Mouse (Mus musculus) CD4-positive helper T cell, adult 2 months (primary cell): Measurements from ENCODE around the gene Aff1.
A peak's percentile ranks its signal among the peaks of the same experiment; 100 is the strongest.

Experiments used
- DNase-seq: peaks from one replicate; pipeline ENCODE4 v3.0.0-alpha.2; 2012; ENCODE audit warnings: low read depth, missing footprints, low spot score

Aff1 gene

DNA sequence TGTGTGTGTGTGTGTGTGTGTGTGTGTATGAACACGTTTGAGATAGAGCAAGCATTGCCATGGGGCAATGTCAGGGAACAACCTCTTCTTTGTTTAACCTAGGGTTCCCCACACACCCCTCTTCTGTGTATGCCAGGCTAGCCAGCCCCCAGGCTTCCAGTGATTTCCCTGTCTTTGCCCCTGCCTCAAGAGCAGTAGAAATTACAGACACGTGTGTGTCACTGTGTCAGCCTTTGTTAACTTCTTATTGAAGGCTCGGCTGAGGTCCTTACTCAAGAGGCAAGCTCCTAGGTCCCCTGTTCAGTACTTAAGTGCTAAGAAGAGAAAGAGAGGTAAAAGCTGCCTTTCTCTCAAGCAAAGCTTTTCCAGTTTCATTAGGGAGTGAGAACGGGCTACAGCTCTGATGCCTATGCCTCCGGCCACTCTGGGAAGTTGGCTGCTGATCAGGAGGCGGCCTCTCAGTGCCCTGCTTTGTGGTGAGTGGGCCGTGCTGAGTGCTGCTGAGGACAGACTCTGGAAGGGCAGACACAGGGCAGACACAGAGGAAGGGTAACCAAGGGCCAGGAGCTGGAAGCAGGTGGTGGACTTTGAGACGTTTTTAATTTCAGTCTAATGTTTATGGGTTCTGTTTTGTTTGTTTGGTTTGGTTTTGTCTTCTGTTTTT, 111.9 kb downstream of the Aff1 start:
- DNase-seq: no peak

DNA sequence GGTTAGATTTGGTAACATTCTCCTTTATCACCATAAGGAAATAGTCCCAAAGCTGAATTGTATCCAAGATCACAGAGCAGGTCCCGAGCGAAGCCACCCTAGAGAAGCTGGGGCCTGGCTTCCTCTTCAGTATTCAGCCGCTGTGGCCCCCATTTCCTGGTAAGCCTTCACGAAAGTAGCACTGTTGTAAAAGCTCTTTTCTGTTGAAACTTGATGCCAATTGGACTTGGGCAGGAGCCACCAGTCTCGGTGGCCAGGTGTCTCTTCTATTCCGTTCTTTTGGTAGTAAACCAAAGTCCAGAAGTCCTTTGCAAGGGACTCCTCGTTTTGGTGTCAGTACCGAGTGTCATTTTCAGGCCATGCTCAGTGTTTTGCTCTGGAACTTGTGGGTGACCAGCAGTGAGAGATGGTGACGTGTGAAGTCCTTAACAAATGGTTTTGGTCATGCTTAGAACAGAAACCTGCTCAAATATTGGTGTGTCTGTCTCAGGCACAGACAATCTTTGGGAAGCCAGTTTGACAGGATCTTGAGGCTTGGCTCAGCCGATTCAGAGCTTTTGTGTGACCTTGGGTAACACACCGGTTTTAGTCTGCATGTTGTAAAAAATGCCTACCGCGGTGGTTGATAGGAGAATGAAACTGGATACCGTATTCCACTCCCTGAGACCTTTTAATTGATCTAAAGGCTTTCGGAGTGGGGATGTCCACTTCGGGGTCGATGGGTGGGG, 114.8 kb downstream of the Aff1 start:
- DNase-seq: no peak

DNA sequence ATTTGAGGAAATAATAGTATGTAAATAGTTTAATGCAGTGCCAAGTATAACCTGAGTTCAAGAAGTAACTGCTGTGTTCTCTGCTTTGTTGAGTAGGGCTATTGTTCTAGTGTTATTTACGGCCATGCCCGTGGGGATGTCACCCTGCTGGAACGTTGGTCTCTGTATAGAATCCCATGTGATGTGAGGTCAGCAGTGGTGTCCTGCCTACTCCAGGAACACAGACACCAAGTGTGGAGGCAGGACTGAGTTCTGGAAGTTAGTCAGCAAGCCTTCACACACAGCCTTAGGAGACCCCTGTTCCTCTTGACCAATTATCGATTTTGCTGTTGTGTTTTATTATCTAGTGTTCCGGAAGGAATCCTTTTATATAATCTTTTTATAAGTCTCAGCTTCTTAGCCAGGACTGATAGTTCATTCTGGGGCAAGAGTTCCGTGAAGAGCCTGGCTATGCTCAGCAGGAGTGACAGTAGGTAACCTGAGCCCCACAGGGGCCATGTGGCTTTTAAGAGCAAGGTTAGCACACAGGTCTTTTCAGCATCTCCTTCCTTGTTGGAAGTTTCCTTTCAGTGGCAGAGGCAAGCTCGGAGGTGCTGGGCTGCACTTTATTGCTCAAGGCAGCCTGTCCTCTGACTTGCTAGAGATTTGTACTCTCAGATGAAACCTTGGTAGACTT, 115.6 kb downstream of the Aff1 start:
- DNase-seq: no peak

DNA sequence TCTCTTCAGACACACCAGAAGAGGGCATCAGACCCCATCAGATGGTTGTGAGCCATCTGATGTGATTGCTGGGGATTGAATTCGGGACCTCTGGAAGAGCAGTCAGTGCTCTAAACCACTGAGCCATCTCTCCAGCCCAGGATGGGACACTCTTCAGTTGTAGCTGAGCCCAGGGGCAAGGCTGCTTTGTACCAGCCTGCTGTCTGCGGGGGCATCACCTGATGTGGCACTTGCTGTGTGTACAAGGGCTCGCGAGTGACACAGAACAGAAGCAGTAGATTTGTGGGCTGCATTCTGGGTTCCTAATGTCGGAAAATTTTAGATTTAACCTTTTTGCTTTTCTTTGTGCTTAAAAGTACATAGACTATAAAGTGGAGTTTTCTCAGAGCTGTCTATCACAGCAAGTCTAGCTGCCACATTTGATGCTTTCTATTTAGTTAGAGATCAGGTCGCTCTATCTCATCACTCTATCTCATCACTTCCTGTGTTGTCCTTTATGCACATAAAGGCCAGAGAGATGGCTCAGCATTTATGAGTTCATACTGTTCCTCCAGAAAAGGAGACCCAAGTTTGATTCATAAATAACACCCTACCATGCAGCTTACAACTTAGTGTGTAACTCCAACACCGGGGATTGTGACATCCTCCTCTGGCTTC, 117.6 kb downstream of the Aff1 start:
- peak; percentile 19 for DNase-seq

DNA sequence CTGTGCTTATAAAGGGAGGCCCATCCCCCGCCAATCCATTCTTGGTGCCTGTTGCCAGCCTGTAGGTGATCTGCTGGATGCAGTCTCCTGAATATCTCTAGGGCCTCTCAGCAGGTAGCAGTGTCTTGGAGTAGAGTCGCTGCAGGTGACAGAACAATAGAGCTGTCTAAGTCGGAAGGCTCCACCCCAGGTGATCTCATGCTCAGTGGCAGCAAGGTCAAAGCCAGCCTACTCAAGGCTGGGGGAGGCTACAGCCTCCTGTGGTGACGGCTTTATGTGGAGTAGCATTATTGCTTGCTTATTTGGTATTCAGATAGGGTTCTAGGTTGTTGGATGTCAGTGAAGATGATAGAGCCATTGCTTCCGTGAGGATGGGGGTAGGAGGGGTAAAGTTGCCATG, 121.1 kb downstream of the Aff1 start:
- DNase-seq: no peak

DNA sequence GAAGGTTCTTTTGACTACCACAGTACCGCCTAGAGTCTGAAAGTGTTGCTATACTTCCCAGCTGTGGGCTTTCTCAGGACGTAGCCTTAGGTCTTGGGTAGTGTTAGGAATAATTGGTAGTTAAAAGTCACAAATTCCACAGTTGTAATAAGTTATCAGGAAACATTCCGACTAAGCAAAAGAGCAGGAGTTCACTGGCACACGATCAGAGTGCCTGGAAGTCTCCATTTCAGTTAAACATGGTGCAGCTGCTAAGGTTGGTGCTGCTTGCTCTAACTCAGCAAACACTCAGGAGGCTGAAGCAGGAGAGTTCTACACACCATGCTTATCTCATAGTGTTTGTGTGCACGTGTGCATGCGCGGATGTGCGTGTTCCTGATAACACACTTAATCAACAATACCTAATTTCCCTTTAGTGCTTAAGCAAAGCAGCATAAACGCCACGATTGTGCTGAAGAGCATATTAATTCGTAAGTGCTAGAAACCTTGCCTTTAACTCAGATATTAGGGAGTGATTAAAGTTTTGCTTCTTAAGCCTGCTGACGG, 121.9 kb downstream of the Aff1 start:
- DNase-seq: no peak

DNA sequence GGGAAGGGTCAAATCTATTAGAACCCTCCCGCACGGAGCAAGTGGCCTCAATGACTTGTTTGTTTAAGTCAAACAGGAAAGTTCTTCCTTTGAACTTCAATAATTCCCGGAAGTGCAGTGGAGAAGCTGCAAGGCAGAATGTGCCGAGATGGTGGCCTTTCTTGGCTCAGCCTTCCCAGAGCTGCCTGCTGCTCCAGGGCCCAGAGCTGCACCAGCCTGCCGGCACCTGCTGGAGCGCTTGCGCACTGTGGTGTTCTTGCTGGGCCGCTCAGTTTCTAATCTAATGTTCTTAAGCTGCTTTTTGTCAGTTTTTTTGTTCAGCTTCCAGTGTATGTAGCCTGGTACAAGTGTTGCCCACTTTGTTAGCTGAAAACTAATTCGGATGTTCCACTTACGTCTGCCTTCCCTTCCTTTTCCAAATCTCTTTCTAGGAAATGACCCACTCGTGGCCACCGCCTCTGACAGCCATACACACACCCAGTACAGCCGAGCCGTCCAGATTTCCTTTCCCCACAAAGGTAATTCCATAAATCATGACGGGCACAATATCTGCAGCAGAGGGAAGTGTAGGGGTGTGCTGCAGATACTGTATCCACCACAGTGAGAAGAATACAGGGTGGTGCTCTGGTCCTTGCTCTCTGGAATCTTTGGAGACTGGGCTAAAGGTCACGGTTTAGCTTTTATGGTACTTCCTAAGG, 122.5 kb downstream of the Aff1 start:
- DNase-seq: no peak

DNA sequence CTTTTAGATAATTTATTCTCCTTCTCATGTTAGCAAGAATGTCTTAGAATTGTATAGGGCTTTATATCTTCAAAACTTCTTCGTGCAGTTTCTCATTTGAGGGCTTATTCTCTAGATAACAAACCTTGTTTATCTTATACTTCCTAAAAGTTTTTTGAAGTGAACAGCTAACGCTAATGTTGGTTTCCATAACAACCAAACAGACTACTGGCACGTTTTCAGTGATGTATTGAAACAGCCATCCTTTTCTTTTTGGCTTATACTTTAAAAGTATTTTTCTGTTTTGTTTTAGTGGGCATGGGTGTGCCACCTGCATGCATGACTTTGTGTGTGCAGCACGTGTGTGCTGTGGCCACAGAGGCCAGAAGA, 123.1 kb downstream of the Aff1 start:
- no peak for DNase-seq

DNA sequence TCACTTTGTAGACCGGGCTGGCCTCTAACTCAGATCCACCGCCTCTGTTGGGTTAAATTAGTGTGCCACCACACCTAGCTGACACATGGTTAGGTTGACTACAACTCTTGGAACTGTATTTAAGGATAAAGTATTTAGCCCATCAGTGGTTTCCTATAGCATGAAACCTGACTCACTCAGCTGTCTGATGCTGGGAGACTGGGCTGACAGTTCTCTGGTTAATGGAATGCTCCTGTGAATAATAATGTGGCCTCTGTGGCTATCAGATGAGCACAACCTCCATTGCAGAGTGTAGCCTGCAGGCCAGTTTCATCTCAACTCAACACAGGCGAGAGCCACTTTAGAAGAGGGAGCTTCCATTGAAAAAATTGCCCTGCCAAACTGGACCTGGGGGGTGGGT, 124.5 kb downstream of the Aff1 start:
- DNase-seq: no peak

DNA sequence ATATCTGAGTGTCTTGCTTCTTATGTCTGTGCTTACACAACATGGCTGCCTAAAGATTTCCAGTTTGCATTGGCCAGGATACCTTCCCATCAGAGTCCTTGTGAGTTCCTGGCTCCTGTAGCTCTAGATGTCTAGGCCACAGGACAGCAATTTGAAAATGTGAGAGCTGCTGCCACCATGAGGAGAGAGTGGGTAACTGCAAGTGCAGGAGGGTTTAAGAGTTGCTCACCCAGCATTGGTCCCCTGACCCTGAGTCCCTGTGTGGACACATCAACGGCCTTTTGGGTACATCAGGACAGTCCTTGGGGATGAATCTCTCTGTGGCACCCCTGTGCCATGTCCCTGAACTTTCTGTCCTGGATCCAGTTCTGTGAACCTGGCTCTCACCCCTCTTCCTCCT, 125.6 kb downstream of the Aff1 start:
- DNase-seq: peak; percentile 73

DNA sequence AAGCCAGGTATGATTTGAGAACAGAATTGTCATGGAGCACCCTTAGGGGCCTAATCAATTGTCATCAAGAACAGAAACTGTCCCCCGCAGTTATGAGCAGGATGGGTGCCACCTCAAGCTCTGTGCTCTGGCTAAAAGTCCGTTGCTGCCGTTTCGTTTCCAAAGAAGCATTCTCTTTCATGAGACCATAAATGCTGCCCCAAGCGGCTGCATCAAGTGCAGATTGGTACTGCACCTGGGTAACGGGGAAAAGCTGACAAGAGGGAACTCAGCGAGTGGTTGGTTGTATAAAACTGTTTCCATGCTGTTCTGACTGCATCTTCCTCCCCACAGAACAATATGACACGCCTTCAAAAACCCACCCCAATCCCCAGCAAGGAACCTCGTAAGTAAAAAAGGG, 126.4 kb downstream of the Aff1 start:
- no peak for DNase-seq

DNA sequence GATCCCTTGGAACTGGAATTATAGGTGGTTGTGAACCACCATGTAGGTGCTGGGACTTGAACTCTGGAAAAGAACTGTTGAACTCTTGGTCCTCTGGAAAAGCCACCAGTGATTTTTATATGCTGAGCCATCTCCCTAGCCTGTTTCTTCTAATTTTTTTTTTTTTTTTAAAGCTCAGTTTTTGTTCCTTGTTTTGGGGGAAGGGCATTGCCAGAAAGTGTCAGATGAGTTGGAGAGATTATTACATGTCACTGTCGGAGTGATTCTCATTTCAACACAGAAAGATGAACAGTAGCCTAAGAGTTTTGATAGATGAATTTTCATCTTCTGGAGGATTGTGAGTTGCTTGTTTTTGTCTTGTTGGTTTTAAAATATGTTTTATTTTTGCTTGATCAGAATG, 127.5 kb downstream of the Aff1 start:
- no peak for DNase-seq

DNA sequence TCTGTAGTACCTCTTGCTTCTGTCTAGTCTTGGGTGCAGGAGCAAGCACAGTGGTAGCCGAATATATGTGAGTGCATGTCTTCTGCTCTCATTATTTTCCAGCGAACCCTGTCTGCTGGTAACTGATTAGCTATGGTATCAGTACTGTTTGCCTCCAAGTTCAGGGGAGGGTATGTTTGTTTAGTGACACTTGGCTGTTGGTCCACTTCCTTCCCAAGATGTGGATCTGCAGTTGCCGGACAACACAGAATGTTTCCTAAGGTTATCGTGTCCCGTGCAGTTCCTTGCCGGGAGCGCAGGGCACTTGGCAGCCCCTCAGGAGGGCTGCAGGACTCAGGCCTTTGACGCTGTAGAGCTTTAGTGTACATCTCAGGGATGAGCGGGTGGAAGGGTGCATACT, 128.9 kb downstream of the Aff1 start:
- no peak for DNase-seq

DNA sequence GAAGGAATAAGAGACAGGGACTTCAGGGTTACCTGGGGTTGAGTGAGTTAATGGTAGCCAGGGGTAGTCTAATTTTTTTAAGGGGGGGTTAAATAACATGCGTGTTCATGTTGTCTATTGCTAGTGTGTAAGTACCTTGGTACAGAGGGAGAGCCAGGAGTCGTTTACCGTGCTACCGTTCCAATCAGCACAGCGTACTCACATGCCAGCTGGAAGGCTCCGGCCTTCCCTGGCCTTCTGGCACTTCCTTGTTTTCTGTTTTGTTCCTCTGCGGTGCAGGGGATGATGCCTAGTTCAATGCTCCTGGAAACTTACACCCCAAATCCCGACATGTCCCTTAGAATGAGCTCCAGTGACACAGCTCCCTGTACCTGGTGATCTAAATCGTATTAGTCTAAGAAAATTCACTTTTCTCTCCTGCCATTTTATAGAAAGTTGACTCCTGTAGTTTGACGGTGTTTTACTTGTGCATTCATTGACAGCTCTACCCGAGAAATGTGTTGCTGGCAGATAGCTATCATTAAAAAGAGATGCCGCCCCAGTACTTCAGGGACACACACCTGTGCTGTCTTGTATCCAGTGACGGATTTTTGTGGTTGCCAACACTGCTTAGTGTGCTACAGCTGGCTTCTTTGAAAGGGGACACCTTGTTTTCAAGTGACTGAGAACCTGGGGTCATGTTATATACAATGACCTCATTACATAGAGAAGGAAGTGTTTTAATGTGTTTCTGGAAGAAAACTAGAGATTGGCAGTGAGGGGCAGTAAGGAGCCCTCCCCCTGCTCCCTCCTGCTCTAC, 129.5 kb downstream of the Aff1 start:
- DNase-seq: no peak

DNA sequence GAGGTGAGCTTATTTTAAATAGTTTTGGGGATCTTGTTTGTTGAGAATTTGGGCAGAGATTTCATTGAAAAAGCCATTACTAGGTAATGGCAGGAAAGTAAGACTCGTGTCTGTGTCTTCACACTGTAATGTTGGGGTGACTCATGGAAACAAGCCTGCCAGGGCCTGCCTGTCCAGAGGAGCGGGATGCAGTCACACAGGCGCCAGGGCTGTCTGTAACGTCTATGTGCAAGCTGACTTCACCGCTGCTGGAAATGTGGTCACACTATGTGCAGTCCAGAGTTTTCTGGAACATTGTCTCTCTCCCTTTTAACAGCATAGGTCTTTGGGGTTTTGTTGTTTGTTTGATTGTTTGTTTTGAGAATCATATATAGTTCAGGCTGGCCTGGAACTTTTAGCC, 130.8 kb downstream of the Aff1 start:
- no peak for DNase-seq

DNA sequence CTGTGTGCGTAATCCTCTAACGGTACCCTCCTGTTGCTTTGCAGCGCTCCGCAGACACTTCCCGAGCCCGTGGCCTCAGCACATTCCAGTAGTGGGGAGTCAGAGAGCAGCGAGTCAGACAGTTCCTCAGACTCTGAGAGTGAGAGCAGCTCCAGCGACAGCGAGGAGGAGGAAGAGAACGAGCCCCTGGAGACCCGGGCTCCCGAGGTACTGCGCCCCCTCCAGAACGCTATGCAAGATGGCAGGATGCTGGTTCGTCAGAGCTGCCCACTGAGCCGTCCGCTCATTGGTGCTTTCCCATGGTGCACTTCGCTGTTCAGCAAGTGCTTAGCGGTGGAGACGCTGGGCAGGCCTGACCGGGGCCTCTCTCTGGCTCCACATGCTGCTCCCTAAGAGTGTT, 136.1 kb downstream of the Aff1 start:
- DNase-seq: no peak

DNA sequence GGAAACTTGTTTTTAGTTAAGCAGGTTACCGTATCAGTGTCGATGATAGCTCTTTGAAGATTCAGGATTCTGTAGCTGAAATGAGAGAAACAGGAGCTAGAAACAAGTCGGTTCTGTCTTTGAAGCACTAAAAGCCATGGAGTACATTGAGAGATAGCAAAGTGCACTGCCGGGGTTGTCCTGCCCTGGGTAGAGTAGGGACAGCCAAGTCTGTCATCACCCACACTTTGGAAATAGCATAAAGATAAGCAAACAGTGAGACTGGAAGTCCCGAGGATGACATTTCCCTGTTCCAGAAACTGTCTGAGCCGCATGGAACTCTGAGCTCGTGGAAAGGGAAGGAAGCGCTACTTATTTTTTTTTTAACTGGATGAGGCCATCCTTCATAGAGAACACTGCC, 136.6 kb downstream of the Aff1 start:
- DNase-seq: no peak

DNA sequence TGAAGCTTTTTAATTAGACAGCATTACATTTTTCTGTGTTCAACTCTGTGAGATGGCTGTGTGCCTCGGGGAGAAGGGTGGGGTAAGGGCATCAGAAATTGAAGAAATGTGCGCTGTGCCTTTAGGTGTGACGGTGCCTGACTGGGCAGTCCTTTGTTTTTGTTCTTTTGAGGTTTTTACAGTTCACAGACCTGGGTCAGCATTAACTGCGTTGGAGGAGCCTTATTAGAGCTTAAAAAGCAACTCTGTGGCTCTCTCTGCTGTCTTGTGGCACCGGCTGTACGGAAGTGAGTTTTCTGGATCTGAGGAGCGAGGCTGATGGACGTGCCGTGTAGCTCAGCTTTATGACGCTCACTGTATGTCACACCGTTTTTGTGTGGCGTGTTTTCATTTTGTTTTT, 137.0 kb downstream of the Aff1 start:
- no peak for DNase-seq

DNA sequence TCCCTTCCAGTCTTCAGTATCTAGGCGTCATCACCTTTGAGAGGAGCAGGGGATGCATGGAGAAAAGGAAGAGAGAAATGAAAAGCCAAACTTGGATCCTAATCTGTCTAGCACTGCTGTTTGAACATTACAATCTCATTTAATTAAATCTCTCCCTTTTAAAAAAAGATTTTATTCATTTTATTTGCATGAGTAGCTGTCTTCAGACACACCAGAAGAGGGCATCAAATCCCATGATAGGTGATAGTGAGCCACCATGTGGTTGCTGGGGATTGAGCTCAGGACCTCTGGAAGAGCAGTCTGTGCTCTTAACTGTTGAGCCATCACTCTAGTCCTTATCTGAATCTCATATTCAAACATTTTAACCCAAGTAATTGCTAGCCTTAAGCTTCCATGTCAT, 138.7 kb downstream of the Aff1 start:
- no peak for DNase-seq

DNA sequence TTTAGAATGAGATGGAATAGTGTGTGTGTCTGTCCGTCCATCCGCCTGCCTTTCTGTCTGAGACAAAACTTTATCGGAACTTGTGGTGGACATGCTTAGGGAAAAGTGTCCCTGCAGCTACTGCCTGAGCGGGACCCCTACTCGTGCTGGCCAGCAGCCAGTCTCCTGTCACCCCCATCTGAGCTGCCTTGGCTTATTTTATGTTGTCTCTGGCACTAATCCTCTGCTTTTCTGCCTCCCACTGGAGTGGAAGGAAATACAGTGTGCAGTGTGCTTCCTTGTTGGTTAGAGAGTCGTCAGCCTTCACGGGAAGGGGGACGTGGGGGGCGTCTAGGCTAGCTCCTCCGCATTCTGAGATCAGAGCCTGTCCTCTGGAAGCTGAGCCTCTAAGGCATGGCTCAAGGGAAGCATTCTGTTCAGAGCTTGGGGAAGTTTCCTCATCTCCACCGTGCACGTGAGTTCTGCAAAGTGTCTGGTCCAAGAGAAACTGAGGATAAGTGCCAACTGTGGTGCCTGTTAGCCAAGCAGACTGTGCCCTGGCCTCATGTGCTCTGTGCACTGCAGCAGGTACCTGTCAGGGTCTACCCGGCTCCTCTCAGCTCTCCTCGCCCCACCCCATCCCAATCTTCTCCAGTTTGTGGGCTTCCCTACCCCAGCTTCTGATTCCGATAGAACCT, 143.4 kb downstream of the Aff1 start:
- DNase-seq: no peak
